Mouse (Mus musculus): ENCODE measurements around the gene Insig2.

Gene Insig2

GRCm38 (mm10) chr1:121343966-121344365, 11.6 kb upstream of the Insig2 start:
- Histone ChIP-seq H3K36me3 (ENCODE audit: control insufficient read depth, insufficient read depth, low read length, poor library complexity, severe bottlenecking) (no peaks in the 10 kb centered on the region), H3K27me3 (ENCODE audit: control insufficient read depth, insufficient read depth, low read length, poor library complexity, severe bottlenecking) (no peaks in the 10 kb centered on the region)
- DNase-seq (ENCODE audit: low read depth, low spot score) = no peak

- Histone ChIP-seq H3K27me3 (ENCODE audit: control insufficient read depth, insufficient read depth, low read length, poor library complexity, severe bottlenecking) (no peaks in the 10 kb centered on the region), H3K36me3 (ENCODE audit: control insufficient read depth, insufficient read depth, low read length, poor library complexity, severe bottlenecking) (no peaks in the 10 kb centered on the region)
- no peak for DNase-seq (ENCODE audit: low read depth, low spot score)
These were observed 3.4 kb upstream of the Insig2 start for GRCm38 (mm10) chr1:121335789-121336188.

GRCm38 (mm10) chr1:121333986-121334703, 1.8 kb upstream of the Insig2 start:
- no peak for DNase-seq (ENCODE audit: low read depth, low spot score)
- Histone ChIP-seq H3K36me3 (ENCODE audit: control insufficient read depth, insufficient read depth, low read length, poor library complexity, severe bottlenecking) (no peaks in the 10 kb centered on the region), H3K27me3 (ENCODE audit: control insufficient read depth, insufficient read depth, low read length, poor library complexity, severe bottlenecking) (no peaks in the 10 kb centered on the region)

DNA sequence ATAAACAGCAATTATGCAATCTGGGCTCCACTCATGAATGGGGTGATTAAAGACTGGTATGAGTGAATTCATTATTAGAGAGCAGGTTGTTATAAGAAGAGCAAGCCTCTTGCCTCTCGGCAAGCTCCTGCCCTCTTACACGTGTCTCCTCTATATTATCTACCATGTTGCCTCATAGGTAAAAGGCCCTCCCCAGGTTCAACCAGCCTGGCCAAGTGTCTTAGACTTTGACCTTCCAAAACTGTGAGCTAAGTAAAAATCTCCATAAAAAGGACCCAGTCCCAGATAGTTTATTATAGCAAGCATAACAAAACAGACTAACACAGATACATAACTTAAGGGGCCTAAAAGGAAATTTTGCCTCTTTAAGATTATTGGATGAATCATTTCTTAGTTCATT, 1.8 kb downstream of the Insig2 start:
- DNase-seq (ENCODE audit: low read depth, low spot score) = no peak
- Histone ChIP-seq H3K36me3 (ENCODE audit: control insufficient read depth, insufficient read depth, low read length, poor library complexity, severe bottlenecking) (no peaks in the 10 kb centered on the region), H3K27me3 (ENCODE audit: control insufficient read depth, insufficient read depth, low read length, poor library complexity, severe bottlenecking) (no peaks in the 10 kb centered on the region)

- no peak for DNase-seq (ENCODE audit: low read depth, low spot score)
- H3K36me3 ChIP-seq (ENCODE audit: control insufficient read depth, insufficient read depth, low read length, poor library complexity, severe bottlenecking) = no peaks in the 10 kb centered on the region
- no peaks in the 10 kb centered on the region for H3K27me3 ChIP-seq (ENCODE audit: control insufficient read depth, insufficient read depth, low read length, poor library complexity, severe bottlenecking)
These were observed 3.0 kb downstream of the Insig2 start for GRCm38 (mm10) chr1:121329391-121329790.

DNA sequence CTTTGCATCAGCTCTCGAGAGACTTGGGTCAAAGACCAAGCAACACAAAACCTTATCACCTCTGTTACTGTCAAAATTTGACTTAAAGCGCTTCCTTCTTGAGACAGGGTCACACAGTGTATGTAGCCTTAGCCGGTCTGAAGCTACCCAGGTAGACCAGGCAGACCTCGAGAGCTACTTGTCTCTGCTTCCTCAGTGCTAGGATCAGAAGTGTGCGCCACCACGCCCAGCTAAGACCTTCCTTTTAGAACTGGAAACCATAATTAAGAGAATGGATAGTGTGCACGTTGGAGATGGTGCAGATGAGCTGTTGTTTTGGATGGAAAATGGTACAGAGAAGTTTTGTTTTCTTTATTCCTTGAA, 4.2 kb downstream of the Insig2 start:
- Histone ChIP-seq H3K36me3 (ENCODE audit: control insufficient read depth, insufficient read depth, low read length, poor library complexity, severe bottlenecking) (no peaks in the 10 kb centered on the region), H3K27me3 (ENCODE audit: control insufficient read depth, insufficient read depth, low read length, poor library complexity, severe bottlenecking) (no peaks in the 10 kb centered on the region)
- DNase-seq (ENCODE audit: low read depth, low spot score) = no peak

DNA sequence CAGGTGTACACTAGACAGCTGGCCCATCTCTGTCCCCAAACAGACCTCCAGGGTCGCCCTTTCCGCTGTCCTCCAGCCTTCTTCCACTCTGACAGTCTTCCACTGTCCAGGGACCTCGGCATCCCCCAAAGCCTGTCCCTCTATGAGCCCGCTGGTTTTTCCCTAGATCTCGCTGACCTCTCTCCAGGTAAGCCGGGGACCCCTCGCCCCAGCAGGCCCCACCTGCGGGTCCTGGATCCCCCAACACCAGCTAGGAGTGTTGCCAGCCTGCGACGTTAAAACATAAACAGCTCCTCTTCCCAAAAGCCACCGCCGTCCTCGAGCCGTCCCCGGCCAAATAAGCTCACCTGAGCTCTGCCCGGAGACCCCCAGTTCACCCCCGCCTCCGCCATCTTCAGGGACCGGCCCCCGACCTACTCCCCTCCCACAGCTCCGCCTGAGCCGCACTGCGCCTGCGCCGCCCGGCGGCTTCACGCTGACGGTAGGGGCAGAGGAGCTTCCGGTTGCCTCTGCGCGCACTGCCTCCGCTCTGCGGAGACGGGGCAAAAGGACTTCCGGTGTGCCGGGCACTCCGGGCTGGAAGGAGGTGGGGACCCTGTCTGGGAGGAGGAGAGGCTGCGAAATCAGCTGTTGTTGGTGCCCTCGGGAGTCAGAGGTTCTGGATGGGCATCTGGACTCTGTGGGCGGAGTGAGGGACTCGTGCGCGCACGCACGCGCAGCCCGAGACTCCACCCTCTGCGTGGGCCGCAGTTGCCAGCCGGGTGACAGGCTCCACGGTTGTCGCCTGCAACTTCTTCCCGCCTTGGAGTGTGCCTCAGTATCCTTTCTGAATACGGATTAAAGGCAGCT, 4.8 kb downstream of the Insig2 start:
- Histone ChIP-seq H3K36me3 (ENCODE audit: control insufficient read depth, insufficient read depth, low read length, poor library complexity, severe bottlenecking) (no peaks in the 10 kb centered on the region), H3K27me3 (ENCODE audit: control insufficient read depth, insufficient read depth, low read length, poor library complexity, severe bottlenecking) (no peaks in the 10 kb centered on the region)
- peak; percentile 96 for DNase-seq (ENCODE audit: low read depth, low spot score)

GRCm38 (mm10) chr1:121326591-121327343, 5.6 kb downstream of the Insig2 start:
- no peak for DNase-seq (ENCODE audit: low read depth, low spot score)
- no peaks in the 10 kb centered on the region for H3K36me3 ChIP-seq (ENCODE audit: control insufficient read depth, insufficient read depth, low read length, poor library complexity, severe bottlenecking)

GRCm38 (mm10) chr1:121323501-121323900, 8.9 kb downstream of the Insig2 start:
- DNase-seq (ENCODE audit: low read depth, low spot score) = no peak
- Histone ChIP-seq H3K36me3 (ENCODE audit: control insufficient read depth, insufficient read depth, low read length, poor library complexity, severe bottlenecking) (no peaks in the 10 kb centered on the region), H3K27me3 (ENCODE audit: control insufficient read depth, insufficient read depth, low read length, poor library complexity, severe bottlenecking) (no peaks in the 10 kb centered on the region)

More at GRCm38 (mm10) chr1:121326591-121327343, 5.6 kb downstream of the Insig2 start:
- no peaks in the 10 kb centered on the region for H3K27me3 ChIP-seq (ENCODE audit: control insufficient read depth, insufficient read depth, low read length, poor library complexity, severe bottlenecking)

- Histone ChIP-seq H3K27me3 (ENCODE audit: control insufficient read depth, insufficient read depth, low read length, poor library complexity, severe bottlenecking) (no peaks in the 10 kb centered on the region), H3K36me3 (ENCODE audit: control insufficient read depth, insufficient read depth, low read length, poor library complexity, severe bottlenecking) (peaks cover 4% of the 10 kb centered on the region; the same call in 1 of the 2 replicates)
- DNase-seq (ENCODE audit: low read depth, low spot score) = peak; percentile 77
These were observed 17.5 kb downstream of the Insig2 start for GRCm38 (mm10) chr1:121314766-121315428.

DNA sequence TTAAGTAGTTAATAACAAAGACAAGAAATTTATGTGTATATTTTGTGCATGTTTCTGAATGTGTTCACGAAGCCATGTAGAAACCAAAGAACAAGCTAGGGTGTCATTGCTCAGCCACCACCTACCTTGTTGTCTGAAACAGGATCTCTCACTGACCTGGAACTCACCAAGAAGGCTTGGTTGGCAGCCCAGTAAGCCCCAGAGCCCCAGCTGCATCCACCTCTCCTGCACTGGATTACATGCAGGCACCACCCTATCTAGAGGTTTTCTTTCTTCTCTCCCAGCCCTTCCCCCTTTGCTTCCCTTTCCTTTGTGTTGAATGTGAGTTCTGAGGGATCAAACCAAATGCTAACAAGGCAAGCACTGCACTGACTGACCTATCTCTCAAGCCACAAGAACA, 19.2 kb downstream of the Insig2 start:
- Histone ChIP-seq H3K27me3 (ENCODE audit: control insufficient read depth, insufficient read depth, low read length, poor library complexity, severe bottlenecking) (no peaks in the 10 kb centered on the region), H3K36me3 (ENCODE audit: control insufficient read depth, insufficient read depth, low read length, poor library complexity, severe bottlenecking) (peaks cover 4% of the 10 kb centered on the region; the same call in 1 of the 2 replicates)
- DNase-seq (ENCODE audit: low read depth, low spot score) = no peak

DNA sequence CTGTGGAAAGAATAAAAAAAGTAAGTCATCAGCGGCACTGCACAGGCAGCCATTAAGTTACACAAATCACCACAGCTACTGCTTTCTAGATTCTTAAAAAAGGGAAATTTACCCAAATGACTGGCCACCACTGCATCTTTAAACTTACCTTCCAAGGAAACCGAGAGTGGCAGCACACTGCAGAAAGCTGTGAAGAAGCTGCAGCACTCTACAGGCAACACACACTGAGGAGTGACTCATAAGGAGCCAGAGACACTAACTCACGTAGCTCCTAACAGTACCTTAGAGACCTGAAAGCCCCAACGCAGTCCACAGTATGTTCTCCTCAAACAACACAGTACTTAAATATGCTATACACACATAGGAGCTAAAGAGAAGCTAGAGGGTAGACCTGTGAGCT, 20.1 kb downstream of the Insig2 start:
- DNase-seq (ENCODE audit: low read depth, low spot score) = no peak
- H3K36me3 ChIP-seq (ENCODE audit: control insufficient read depth, insufficient read depth, low read length, poor library complexity, severe bottlenecking) = peaks cover 4% of the 10 kb centered on the region; the same call in 1 of the 2 replicates
- no peaks in the 10 kb centered on the region for H3K27me3 ChIP-seq (ENCODE audit: control insufficient read depth, insufficient read depth, low read length, poor library complexity, severe bottlenecking)

GRCm38 (mm10) chr1:121296717-121297255, 35.6 kb downstream of the Insig2 start:
- Histone ChIP-seq H3K27me3 (ENCODE audit: control insufficient read depth, insufficient read depth, low read length, poor library complexity, severe bottlenecking) (no peaks in the 10 kb centered on the region), H3K36me3 (ENCODE audit: control insufficient read depth, insufficient read depth, low read length, poor library complexity, severe bottlenecking) (no peaks in the 10 kb centered on the region)
- DNase-seq (ENCODE audit: low read depth, low spot score) = no peak

GRCm38 (mm10) chr1:121293571-121293970, 38.8 kb downstream of the Insig2 start:
- no peaks in the 10 kb centered on the region for H3K36me3 ChIP-seq (ENCODE audit: control insufficient read depth, insufficient read depth, low read length, poor library complexity, severe bottlenecking)
- DNase-seq (ENCODE audit: low read depth, low spot score) = no peak
- no peaks in the 10 kb centered on the region for H3K27me3 ChIP-seq (ENCODE audit: control insufficient read depth, insufficient read depth, low read length, poor library complexity, severe bottlenecking)
